10 mouse cellular contexts compared by ENCODE assay signal in the genomic region with DNA sequence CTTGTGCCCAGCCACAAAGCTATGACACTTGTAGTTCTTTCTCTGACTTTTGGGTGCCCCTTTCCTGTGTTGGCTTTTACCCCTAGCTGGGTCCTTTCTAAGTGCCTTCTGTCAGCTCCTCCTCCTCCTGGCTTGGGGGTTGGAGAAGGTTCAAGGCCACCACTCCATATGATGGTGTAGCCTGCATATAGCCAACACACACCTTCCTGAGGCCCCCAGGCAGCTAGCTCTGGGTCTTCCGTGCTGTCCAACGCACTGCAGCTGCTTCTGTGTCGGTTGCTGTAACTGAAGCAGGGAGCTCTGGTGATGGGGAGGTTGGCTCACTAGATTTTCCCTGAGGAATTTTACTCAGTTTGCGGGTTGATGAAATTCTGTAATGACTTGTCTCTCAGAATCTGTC. TPM values are rescaled to one million over a fixed set of nuclear protein-coding genes. Genes with fewer than 3 reads are reported as not detected.
DNase-seq lines count a peak whose midpoint lies in the region; ATAC-seq and TF ChIP-seq lines count a peak whose summit lies in the region.
"Had no signal": no experiment of that assay in that cellular context is flagged by ENCODE, and none has a peak within 500 bp of the region (broad histone marks: within the 10 kb centered on the region; RNA-seq: fewer than 3 reads in every experiment).

No protein-coding gene starts in this region.

- ATAC-seq in hindbrain, embryonic 16.5 days = peak; percentile 43; the same call in 1 of the 2 replicates
- ATAC-seq in neural tube, embryonic 14.5 days (ENCODE audit: low read depth) = peak; percentile 17; the same call in 1 of the 2 replicates
- no peak for ATAC-seq in stomach, postnatal 0 days (ENCODE audit: low FRiP score, low TSS enrichment)

- H3K9ac ChIP-seq in hindbrain, embryonic 16.5 days (ENCODE audit: low read depth, low read length) = no peak overlapping the region
- H3K9ac ChIP-seq in neural tube, embryonic 14.5 days (replicated peaks; ENCODE audit: low read depth, low read length) = no peak overlapping the region
- no peak overlapping the region for H3K9ac ChIP-seq in stomach, postnatal 0 days (ENCODE audit: low read length)

- H3K4me2 ChIP-seq in hindbrain, embryonic 16.5 days (ENCODE audit: low read length) = no peak overlapping the region
- H3K4me2 ChIP-seq in neural tube, embryonic 14.5 days (ENCODE audit: low read depth, low read length) = no peak overlapping the region
- H3K4me2 ChIP-seq in stomach, postnatal 0 days (replicated peaks; ENCODE audit: low read depth) = no peak overlapping the region

- H3K4me3 ChIP-seq in hindbrain, embryonic 16.5 days (ENCODE audit: low read length) = no peak overlapping the region
- no peak overlapping the region for H3K4me3 ChIP-seq in hindbrain, embryonic 10.5 days
- no peak overlapping the region for H3K4me3 ChIP-seq in neural tube, embryonic 14.5 days (ENCODE audit: low read depth, low read length)
- no peak overlapping the region for H3K4me3 ChIP-seq in stomach, postnatal 0 days (ENCODE audit: low read depth, low read length)

- peak; percentile 33 for DNase-seq in adrenal gland, adult 2 months
- DNase-seq in adrenal gland, postnatal 4 days (ENCODE audit: low spot score in 2 of 2) = no peak
- no peak for DNase-seq in hindbrain, embryonic 10.5 days (ENCODE audit: low spot score)
- DNase-seq in neural tube, embryonic 10.5 days (ENCODE audit: extremely low spot score, low spot score) = no peak
- no peak for DNase-seq in stomach, postnatal 0 days (ENCODE audit: low spot score)
- no peak for DNase-seq in right cerebral cortex, adult 2 months (ENCODE audit: low spot score in 2 of 2)
- DNase-seq: right cerebral cortex, postnatal 25 days; thymus, adult 18-20 months had no signal

- H3K9me3 ChIP-seq in hindbrain, embryonic 16.5 days (ENCODE audit: control insufficient read depth, low read length) = no peaks in the 10 kb centered on the region
- H3K9me3 ChIP-seq in hindbrain, embryonic 10.5 days = no peaks in the 10 kb centered on the region
- no peaks in the 10 kb centered on the region for H3K9me3 ChIP-seq in neural tube, embryonic 14.5 days (ENCODE audit: control insufficient read depth, low read length)
- no peaks in the 10 kb centered on the region for H3K9me3 ChIP-seq in stomach, postnatal 0 days (ENCODE audit: control insufficient read depth, low read length)

- no peaks in the 10 kb centered on the region for H3K27me3 ChIP-seq in hindbrain, embryonic 16.5 days (replicated peaks; ENCODE audit: control insufficient read depth, insufficient read depth, low read length)
- no peaks in the 10 kb centered on the region for H3K27me3 ChIP-seq in hindbrain, embryonic 10.5 days (ENCODE audit: insufficient read depth, poor library complexity, severe bottlenecking)
- H3K27me3 ChIP-seq in neural tube, embryonic 14.5 days (ENCODE audit: control insufficient read depth, insufficient read depth, low read length) = no peaks in the 10 kb centered on the region
- no peaks in the 10 kb centered on the region for H3K27me3 ChIP-seq in stomach, postnatal 0 days (ENCODE audit: control insufficient read depth, insufficient read depth, low read length)

- TF ChIP-seq CTCF in stomach, postnatal 0 days (IDR thresholded peaks at IDR 0.05; ENCODE audit: low read depth) = no peak

- H3K36me3 ChIP-seq in hindbrain, embryonic 16.5 days (ENCODE audit: control insufficient read depth, insufficient read depth, low read length) = no peaks in the 10 kb centered on the region
- 0 out of 2 replicates have a peak, but pooled peaks cover 5% of the 10 kb centered on the region for H3K36me3 ChIP-seq in hindbrain, embryonic 10.5 days
- no peaks in the 10 kb centered on the region for H3K36me3 ChIP-seq in neural tube, embryonic 14.5 days (ENCODE audit: control insufficient read depth, insufficient read depth, low read length)
- H3K36me3 ChIP-seq in stomach, postnatal 0 days (ENCODE audit: control insufficient read depth, insufficient read depth, low read length) = no peaks in the 10 kb centered on the region

- TF ChIP-seq EP300 in stomach, postnatal 0 days (optimal IDR thresholded peaks at IDR 0.05) = no peak

- peaks cover 9% of the 10 kb centered on the region for H3K4me1 ChIP-seq in hindbrain, embryonic 16.5 days (ENCODE audit: control insufficient read depth, insufficient read depth, low read depth, low read length)
- peaks cover 27% of the 10 kb centered on the region for H3K4me1 ChIP-seq in hindbrain, embryonic 10.5 days (replicated peaks)
- no peaks in the 10 kb centered on the region for H3K4me1 ChIP-seq in neural tube, embryonic 14.5 days (ENCODE audit: control insufficient read depth, insufficient read depth, low read length)
- H3K4me1 ChIP-seq in stomach, postnatal 0 days (replicated peaks; ENCODE audit: control insufficient read depth, insufficient read depth) = 0 out of 2 replicates have a peak, but pooled peaks cover 6% of the 10 kb centered on the region

- 42% methylated on average over 4 of the region's 4 CpGs for WGBS in hindbrain, embryonic 16.5 days
- WGBS in hindbrain, embryonic 10.5 days = 77% methylated on average over 4 of the region's 4 CpGs
- WGBS in neural tube, embryonic 14.5 days = 61% methylated on average over 4 of the region's 4 CpGs
- 32% methylated on average over 4 of the region's 4 CpGs for WGBS in stomach, postnatal 0 days

- no peak overlapping the region for H3K27ac ChIP-seq in hindbrain, embryonic 16.5 days (ENCODE audit: low read depth, low read length)
- H3K27ac ChIP-seq in hindbrain, embryonic 10.5 days = no peak overlapping the region
- 0 out of 2 replicates have a peak overlapping the region, but pooled peaks have one; percentile 55 for H3K27ac ChIP-seq in neural tube, embryonic 14.5 days (ENCODE audit: low read depth, low read length)
- H3K27ac ChIP-seq in stomach, postnatal 0 days (replicated peaks) = peak overlapping the region; percentile 75

RNA-seq across cellular contexts. Expression of a gene that starts 37.9 kb away (rescaled TPM):
- total RNA-seq in adrenal gland, adult 2 months (2021) = 10 to 100 TPM; 85.2 to 98.2 TPM
- 45.9 and 57.8 TPM in 2 replicates for polyA plus RNA-seq in adrenal gland, adult 2 months (2012; rRNA removed)
- total RNA-seq in adrenal gland, postnatal 4 days (2021) = 100 to 1,000 TPM; 110 to 111 TPM
- polyA plus RNA-seq in hindbrain, embryonic 16.5 days (2015; fragmentation: Nextera tagmentation; extraction: Ambion mirVana) = 106 and 121 TPM in 2 replicates
- 89.8 and 94.9 TPM in 2 replicates for polyA plus RNA-seq in hindbrain, embryonic 10.5 days (2016; fragmentation: Nextera tagmentation; extraction: Ambion mirVana)
- polyA plus RNA-seq in neural tube, embryonic 14.5 days (2014; fragmentation: Nextera tagmentation; extraction: Ambion mirVana) = 109 and 133 TPM in 2 replicates
- 31.5 and 32.1 TPM in 2 replicates for polyA plus RNA-seq in stomach, postnatal 0 days (2015; fragmentation: Nextera tagmentation; extraction: Ambion mirVana)

Comparison
In these comparisons a context has a peak if more than half of its experiments do, and no peak if none do; other contexts are left out.
1. H3K27ac ChIP-seq: peak in neural tube, embryonic 14.5 days (single experiment) and stomach, postnatal 0 days (single experiment); none in hindbrain, embryonic 16.5 days (single experiment) and hindbrain, embryonic 10.5 days (single experiment).